Mouse (Mus musculus): ENCODE data around the gene Caln1. TPM values are rescaled to one million over a fixed set of nuclear protein-coding genes. Genes with fewer than 3 reads are reported as not detected.

Caln1 gene
- polyA plus RNA-seq, 1 experiment from 2014 or later: not detected

Other genes starting within 250 kb of the Caln1 start
- gene Kctd7, start 224.6 kb upstream of the Caln1 start, polyA plus RNA-seq (2014; fragmentation: Nextera tagmentation; extraction: Ambion mirVana): 8.5 TPM in 2 replicates
- 39.6 and 41.1 TPM in 2 replicates for gene Rabgef1, start 197.7 kb upstream of the Caln1 start, polyA plus RNA-seq (2014; fragmentation: Nextera tagmentation; extraction: Ambion mirVana)
- gene Tmem248, start 152.4 kb upstream of the Caln1 start, polyA plus RNA-seq (2014; fragmentation: Nextera tagmentation; extraction: Ambion mirVana): 43.3 and 49.0 TPM in 2 replicates
- gene Sbds, start 113.9 kb upstream of the Caln1 start, polyA plus RNA-seq (2014; fragmentation: Nextera tagmentation; extraction: Ambion mirVana): 80.5 and 83.7 TPM in 2 replicates
- gene Tyw1, start 113.8 kb upstream of the Caln1 start, polyA plus RNA-seq (2014; fragmentation: Nextera tagmentation; extraction: Ambion mirVana): 28.5 and 32.2 TPM in 2 replicates
- gene A330070K13Rik, start 15.2 kb downstream of the Caln1 start, polyA plus RNA-seq (2014; fragmentation: Nextera tagmentation; extraction: Ambion mirVana): not detected in 2 replicates

Measured in liver, embryonic 11.5 days (tissue).